Mouse (Mus musculus) intestine, embryonic 14.5 days (tissue): ENCODE data around the gene Nckap5l. TPM values are rescaled to one million over a fixed set of nuclear protein-coding genes. Genes with fewer than 3 reads are reported as not detected.
"Not testable (repeated sequence)": the region's sequence is repeated elsewhere in the genome, so short reads cannot be mapped to it uniquely, and the experiment has no call there.

Experiments
- ATAC-seq: fragments of 200-750 bp; cut with Nextera tagmentation; replicated peaks from 2 replicates; pipeline ENCODE4 v1.8.0; 2017; ENCODE audit warnings: low read depth, moderate number of reproducible peaks, moderate TSS enrichment, moderate library complexity; ENCODE audit not compliant: low FRiP score, low TSS enrichment
- DNase-seq: peaks from one replicate; pipeline ENCODE4 v3.0.0-alpha.2; 2018; ENCODE audit warnings: low spot score
- H3K27ac ChIP-seq: fragments of 300-500 bp; sonication (generic); 2 replicates; pipeline ENCODE4 v1.5.1; 2014; ENCODE audit warnings: low read depth, mild to moderate bottlenecking, control low read depth
- H3K27me3 ChIP-seq: fragments of 300-500 bp; sonication (generic); replicated peaks from 2 replicates; pipeline ENCODE4 v1.6.1; 2014; ENCODE audit warnings: low read length, control low read depth; ENCODE audit not compliant: control insufficient read depth, insufficient read depth
- H3K36me3 ChIP-seq: fragments of 300-500 bp; sonication (generic); 2 replicates; pipeline ENCODE4 v1.6.1; 2014; ENCODE audit warnings: low read length, control low read depth; ENCODE audit not compliant: control insufficient read depth, insufficient read depth
- H3K4me1 ChIP-seq: fragments of 300-500 bp; sonication (generic); replicated peaks from 2 replicates; pipeline ENCODE4 v1.6.1; 2014; ENCODE audit warnings: low read length, control low read depth, mixed read lengths; ENCODE audit not compliant: control insufficient read depth, insufficient read depth
- H3K4me2 ChIP-seq: fragments of 300-500 bp; sonication (generic); 2 replicates; pipeline ENCODE4 v1.6.1; 2014; ENCODE audit warnings: low read length
- H3K4me3 ChIP-seq: fragments of 300-500 bp; sonication (generic); 2 replicates; pipeline ENCODE4 v1.5.1; 2014; ENCODE audit warnings: low read depth, low read length, control low read depth, mixed read lengths
- H3K9ac ChIP-seq: fragments of 300-500 bp; sonication (generic); 2 replicates; pipeline ENCODE4 v1.6.1; 2014; ENCODE audit warnings: mild to moderate bottlenecking, low read length
- H3K9me3 ChIP-seq: fragments of 300-500 bp; sonication (generic); 2 replicates; pipeline ENCODE4 v1.6.1; 2016; ENCODE audit warnings: low read length, control low read depth; ENCODE audit not compliant: control insufficient read depth
- WGBS: fragments of 180-500 bp; shearing (Covaris S2); extraction: QIAGEN DNeasy Blood & Tissue Kit; methylation state at CpG from one replicate; pipeline ENCODE4 v1.1.7; 2014; 5-methylcytosine and 5-hydroxymethylcytosine counted together
- polyA plus RNA-seq: library from polyadenylated mRNA; unstranded; fragments of >200 nt; fragmentation: Nextera tagmentation; extraction: Ambion mirVana; gene quantifications from 2 replicates; pipeline ENCODE4 v1.2.1, GENCODE M21; 2014

The Nckap5l gene
- polyA plus RNA-seq, 1 experiment from 2014 or later: 9.3 TPM

GRCm38 (mm10) chr15:99390472-99391401 lies 66.8 kb downstream of the Nckap5l start:
- H3K4me1 ChIP-seq: peaks cover 15% of the 10 kb centered on the region
- 60% methylated on average over 7 of the region's 7 CpGs for WGBS

GRCm38 (mm10) chr15:99387976-99388375 lies 69.6 kb downstream of the Nckap5l start:
- ATAC-seq: no peak
- no peak for DNase-seq
- Histone ChIP-seq H3K4me2 (no peak overlapping the region), H3K27ac (no peak overlapping the region), H3K4me1 (no peaks in the 10 kb centered on the region), H3K4me3 (no peak overlapping the region), H3K27me3 (no peaks in the 10 kb centered on the region), H3K9ac (no peak overlapping the region), H3K36me3 (no peaks in the 10 kb centered on the region), H3K9me3 (no peaks in the 10 kb centered on the region)
- WGBS: 64% methylated on average over 4 of the region's 4 CpGs

More at GRCm38 (mm10) chr15:99390472-99391401, 66.8 kb downstream of the Nckap5l start:
- ATAC-seq: no peak
- H3K9ac ChIP-seq: no peak overlapping the region
- H3K4me2 ChIP-seq: no peak overlapping the region
- no peak overlapping the region for H3K27ac ChIP-seq
- no peaks in the 10 kb centered on the region for H3K27me3 ChIP-seq
- DNase-seq: no peak
- no peaks in the 10 kb centered on the region for H3K36me3 ChIP-seq
- H3K9me3 ChIP-seq: no peaks in the 10 kb centered on the region
- H3K4me3 ChIP-seq: no peak overlapping the region

- H3K9ac ChIP-seq: no peak overlapping the region
- DNase-seq (no peak), ATAC-seq (no peak)
- no peak overlapping the region for H3K27ac ChIP-seq
- no peaks in the 10 kb centered on the region for H3K36me3 ChIP-seq
- H3K4me3 ChIP-seq: no peak overlapping the region
- no peaks in the 10 kb centered on the region for H3K27me3 ChIP-seq
- H3K4me2 ChIP-seq: no peak overlapping the region
- 79% methylated on average over 3 of the region's 3 CpGs for WGBS
- H3K4me1 ChIP-seq: no peaks in the 10 kb centered on the region
- H3K9me3 ChIP-seq: no peaks in the 10 kb centered on the region
Measured at GRCm38 (mm10) chr15:99386796-99387195, 70.8 kb downstream of the Nckap5l start.

- DNase-seq, H3K9ac ChIP-seq, H3K27ac ChIP-seq, H3K4me3 ChIP-seq, H3K36me3 ChIP-seq, H3K9me3 ChIP-seq, H3K4me1 ChIP-seq, ATAC-seq, H3K4me2 ChIP-seq, H3K27me3 ChIP-seq: not testable (repeated sequence)
- WGBS: 65% methylated on average over 3 of the region's 3 CpGs
Measured at GRCm38 (mm10) chr15:99386110-99386509, 71.4 kb downstream of the Nckap5l start.

- no peak overlapping the region for H3K4me3 ChIP-seq
- H3K4me2 ChIP-seq: no peak overlapping the region
- no peaks in the 10 kb centered on the region for H3K4me1 ChIP-seq
- H3K9ac ChIP-seq: no peak overlapping the region
- no peaks in the 10 kb centered on the region for H3K36me3 ChIP-seq
- ATAC-seq (no peak), DNase-seq (no peak)
- no peaks in the 10 kb centered on the region for H3K9me3 ChIP-seq
- no peaks in the 10 kb centered on the region for H3K27me3 ChIP-seq
- WGBS: 35% methylated on average over 6 of the region's 6 CpGs
- H3K27ac ChIP-seq: no peak overlapping the region
Measured at GRCm38 (mm10) chr15:99384071-99384470, 73.5 kb downstream of the Nckap5l start.

GRCm38 (mm10) chr15:99382893-99383292 lies 74.7 kb downstream of the Nckap5l start:
- 0 out of 2 replicates have a peak, but pooled peaks cover 3% of the 10 kb centered on the region for H3K9me3 ChIP-seq
- H3K27ac ChIP-seq: no peak overlapping the region
- H3K36me3 ChIP-seq: no peaks in the 10 kb centered on the region
- no peak overlapping the region for H3K9ac ChIP-seq
- no peak for DNase-seq
- H3K4me3 ChIP-seq: no peak overlapping the region
- ATAC-seq: no peak
- no peaks in the 10 kb centered on the region for H3K4me1 ChIP-seq
- H3K27me3 ChIP-seq: no peaks in the 10 kb centered on the region
- no peak overlapping the region for H3K4me2 ChIP-seq

- Histone ChIP-seq H3K4me2 (no peak overlapping the region), H3K4me3 (no peak overlapping the region), H3K36me3 (no peaks in the 10 kb centered on the region), H3K9me3 (0 out of 2 replicates have a peak, but pooled peaks cover 3% of the 10 kb centered on the region), H3K9ac (no peak overlapping the region), H3K4me1 (no peaks in the 10 kb centered on the region), H3K27ac (no peak overlapping the region), H3K27me3 (no peaks in the 10 kb centered on the region)
- 86% methylated on average over 5 of the region's 5 CpGs for WGBS
- no peak for DNase-seq
- no peak for ATAC-seq
Measured at GRCm38 (mm10) chr15:99376240-99376639, 81.3 kb downstream of the Nckap5l start.

GRCm38 (mm10) chr15:99375581-99375980 lies 82.0 kb downstream of the Nckap5l start:
- no peaks in the 10 kb centered on the region for H3K36me3 ChIP-seq
- ATAC-seq (no peak), DNase-seq (no peak)
- H3K9ac ChIP-seq: no peak overlapping the region
- 80% methylated on average over 3 of the region's 3 CpGs for WGBS
- H3K4me2 ChIP-seq: no peak overlapping the region
- H3K27ac ChIP-seq: no peak overlapping the region
- 0 out of 2 replicates have a peak, but pooled peaks cover 3% of the 10 kb centered on the region for H3K9me3 ChIP-seq
- no peaks in the 10 kb centered on the region for H3K27me3 ChIP-seq
- H3K4me3 ChIP-seq: no peak overlapping the region
- H3K4me1 ChIP-seq: no peaks in the 10 kb centered on the region

- no peak for ATAC-seq
- no peak overlapping the region for H3K4me2 ChIP-seq
- H3K27me3 ChIP-seq: no peaks in the 10 kb centered on the region
- H3K4me3 ChIP-seq: no peak overlapping the region
- 0 out of 2 replicates have a peak, but pooled peaks cover 3% of the 10 kb centered on the region for H3K9me3 ChIP-seq
- no peaks in the 10 kb centered on the region for H3K36me3 ChIP-seq
- 88% methylated on average over 5 of the region's 5 CpGs for WGBS
- H3K27ac ChIP-seq: no peak overlapping the region
- no peak for DNase-seq
- no peaks in the 10 kb centered on the region for H3K4me1 ChIP-seq
- no peak overlapping the region for H3K9ac ChIP-seq
Measured at GRCm38 (mm10) chr15:99375036-99375435, 82.5 kb downstream of the Nckap5l start.
